Mouse (Mus musculus) liver, postnatal 0 days (tissue): ENCODE data around the gene 1700061G19Rik.

Experiments
- CTCF ChIP-seq: sonication (generic); IDR thresholded peaks from 2 replicates; pipeline ENCODE4 v1.5.1; 2016; ENCODE audit warnings: antibody characterized with exemption, low read depth
- EP300 ChIP-seq: IDR thresholded peaks from 2 replicates; pipeline ENCODE4 v1.6.1; 2016; ENCODE audit warnings: antibody characterized with exemption, low read depth, mild to moderate bottlenecking

DNA sequence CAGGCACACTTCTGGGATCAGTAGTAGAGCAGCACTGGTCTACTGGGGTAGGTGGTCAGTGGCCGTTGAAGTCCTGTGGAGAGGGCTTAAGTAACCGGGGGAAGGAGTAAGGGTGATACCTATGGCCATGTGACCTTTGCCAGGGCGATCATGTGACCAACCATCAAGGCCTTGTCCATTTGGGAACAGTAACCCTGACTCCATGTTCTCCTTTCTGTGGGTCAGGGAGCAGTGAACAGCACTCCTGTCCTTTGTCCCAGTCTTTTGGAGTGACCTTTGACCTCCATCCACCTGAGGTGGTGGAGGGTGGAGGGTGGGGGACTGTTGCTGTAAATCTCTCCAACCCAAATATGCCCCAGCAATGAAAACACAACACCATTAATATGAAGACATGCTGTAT is 1.2 kb downstream of the 1700061G19Rik start:
- TF ChIP-seq CTCF, result no peak
- no peak for TF ChIP-seq EP300
